Mouse (Mus musculus): Measurements from ENCODE around the gene Rnls. TPM values are rescaled to one million over a fixed set of nuclear protein-coding genes. Genes with fewer than 3 reads are reported as not detected.

Gene Rnls
- polyA plus RNA-seq, 1 experiment, result 1.0 TPM

Other genes with a start within 250 kb of the Rnls start
- gene Lipo4, start 125.5 kb upstream of the Rnls start, polyA plus RNA-seq (2012; rRNA removed), result 0.04 TPM in 1 of 2 replicates, not detected in the other
- gene Gm8978, start 233.0 kb upstream of the Rnls start, polyA plus RNA-seq (2012; rRNA removed), result not detected in 2 replicates

Data from frontal cortex, adult 2 months (tissue).